Mouse (Mus musculus) forebrain, embryonic 11.5 days (tissue): ENCODE results near the gene Rtbdn. TPM values are rescaled to one million over a fixed set of nuclear protein-coding genes. Genes with fewer than 3 reads are reported as not detected.
A peak's percentile ranks its signal among the peaks of the same experiment; 100 is the strongest.

Experiments used
- ATAC-seq: fragments of 200-750 bp; cut with Nextera tagmentation; replicated peaks from 2 replicates; pipeline ENCODE4 v1.8.0; 2017; ENCODE audit warnings: moderate TSS enrichment; ENCODE audit not compliant: low FRiP score
- DNase-seq: peaks from one replicate; pipeline ENCODE4 v3.0.0-alpha.2; 2017; ENCODE audit warnings: low spot score
- H3K27ac ChIP-seq: fragments of 300-500 bp; sonication (generic); 2 replicates; pipeline ENCODE4 v1.5.1; 2014; ENCODE audit warnings: low read depth, low read length
- H3K27me3 ChIP-seq: fragments of 300-500 bp; sonication (generic); 2 replicates; pipeline ENCODE4 v1.6.1; 2014; ENCODE audit warnings: mild to moderate bottlenecking, low read length, mixed read lengths; ENCODE audit not compliant: control insufficient read depth, insufficient read depth
- H3K36me3 ChIP-seq: fragments of 300-500 bp; sonication (generic); 2 replicates; pipeline ENCODE4 v1.6.1; 2014; ENCODE audit warnings: mild to moderate bottlenecking, low read length, moderate library complexity, mixed read lengths; ENCODE audit not compliant: control insufficient read depth, insufficient read depth
- H3K4me1 ChIP-seq: fragments of 300-500 bp; sonication (generic); replicated peaks from 2 replicates; pipeline ENCODE4 v1.6.1; 2014; ENCODE audit warnings: low read length, mixed read lengths; ENCODE audit not compliant: control insufficient read depth, insufficient read depth
- H3K4me2 ChIP-seq: fragments of 300-500 bp; sonication (generic); 2 replicates; pipeline ENCODE4 v1.6.1; 2014; ENCODE audit warnings: low read depth, mild to moderate bottlenecking, low read length, moderate library complexity, mixed read lengths; ENCODE audit not compliant: severe bottlenecking
- H3K4me3 ChIP-seq: fragments of 300-500 bp; sonication (generic); 2 replicates; pipeline ENCODE4 v1.5.1; 2014; ENCODE audit warnings: low read depth, low read length
- H3K9ac ChIP-seq: fragments of 300-500 bp; sonication (generic); 2 replicates; pipeline ENCODE4 v1.6.1; 2014; ENCODE audit warnings: low read length
- H3K9me3 ChIP-seq: fragments of 300-500 bp; sonication (generic); 2 replicates; pipeline ENCODE4 v1.6.1; 2016; ENCODE audit warnings: low read length, mixed read lengths; ENCODE audit not compliant: control insufficient read depth
- WGBS: fragments of 180-500 bp; shearing (Covaris S2); extraction: QIAGEN DNeasy Blood & Tissue Kit; methylation state at CpG from one replicate; pipeline ENCODE4 v1.1.7; 2014; 5-methylcytosine and 5-hydroxymethylcytosine counted together
- polyA plus RNA-seq: library from polyadenylated mRNA; unstranded; fragments of >200 nt; fragmentation: Nextera tagmentation; extraction: Ambion mirVana; gene quantifications from 2 replicates; pipeline ENCODE4 v1.2.1, GENCODE M21; 2014

The Rtbdn gene
- polyA plus RNA-seq, 1 experiment from 2014 or later: 0.36 TPM

- H3K36me3 ChIP-seq: peaks cover 7% of the 10 kb centered on the region; the same call in 1 of the 2 replicates
- WGBS: 4% methylated on average over 25 of the region's 25 CpGs
- peak overlapping the region; percentile 40 for H3K4me3 ChIP-seq
- DNase-seq (no peak), ATAC-seq (no peak)
- peak overlapping the region; percentile 97 for H3K4me2 ChIP-seq
- H3K27me3 ChIP-seq: peaks cover 40% of the 10 kb centered on the region
- H3K4me1 ChIP-seq: peaks cover 32% of the 10 kb centered on the region
- H3K27ac ChIP-seq: no peak overlapping the region
- 0 out of 2 replicates have a peak overlapping the region, but pooled peaks have one; percentile 31 for H3K9ac ChIP-seq
- H3K9me3 ChIP-seq: no peaks in the 10 kb centered on the region
Measured at GRCm38 (mm10) chr8:84976763-84977434, 30.1 kb downstream of the Rtbdn start.

DNA sequence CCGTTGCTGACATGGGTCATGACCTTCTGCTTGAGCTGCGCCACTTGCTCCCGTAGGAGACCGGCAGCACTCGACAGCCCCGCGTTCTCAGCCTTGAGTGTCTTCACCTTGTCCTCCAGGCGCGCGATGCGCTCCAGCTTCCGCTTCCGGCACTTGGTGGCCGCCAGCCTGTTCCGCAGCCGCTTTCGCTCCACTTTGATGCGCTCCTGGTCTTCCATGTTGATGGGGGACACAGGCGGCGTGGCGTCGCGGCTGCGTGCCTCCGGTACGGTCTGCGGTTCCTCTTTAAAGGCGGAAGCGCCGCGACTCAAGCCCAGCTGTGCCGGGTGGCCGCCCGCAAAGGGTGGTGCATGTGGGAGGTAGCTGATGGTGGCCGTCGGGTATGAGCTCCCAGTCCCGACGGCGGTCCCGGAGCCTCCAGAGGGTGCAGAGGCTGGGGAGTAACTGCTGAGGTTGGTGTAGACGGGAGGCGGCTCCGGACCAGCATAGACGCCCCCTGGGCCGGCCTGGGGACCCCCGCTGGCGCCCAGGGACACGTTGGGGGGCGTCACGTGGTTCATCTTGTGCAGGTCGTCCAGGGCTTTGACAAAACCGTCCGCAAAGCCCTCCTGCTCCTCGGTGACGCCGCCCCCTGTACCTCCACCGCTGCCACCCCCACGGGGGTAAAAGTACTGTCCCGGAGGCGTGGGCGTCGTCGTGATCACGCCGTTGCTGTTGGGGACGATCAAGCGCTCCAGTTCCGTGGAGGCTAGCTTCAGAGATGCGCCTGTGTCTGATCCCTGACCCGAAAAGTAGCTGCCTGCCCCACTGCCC is 30.9 kb downstream of the Rtbdn start:
- ATAC-seq: no peak
- Histone ChIP-seq H3K9me3 (no peaks in the 10 kb centered on the region), H3K27ac (no peak overlapping the region), H3K36me3 (peaks cover 3% of the 10 kb centered on the region; the same call in 1 of the 2 replicates), H3K4me2 (peak overlapping the region; percentile 97), H3K9ac (peak overlapping the region; percentile 24; the same call in 1 of the 2 replicates), H3K27me3 (peaks cover 40% of the 10 kb centered on the region), H3K4me1 (peaks cover 32% of the 10 kb centered on the region), H3K4me3 (peak overlapping the region; percentile 40)
- DNase-seq: peak; percentile 77
- WGBS: 2% methylated on average over 69 of the region's 70 CpGs

GRCm38 (mm10) chr8:84978248-84978940 is 31.6 kb downstream of the Rtbdn start, which contains the start of gene Junb:
Junb (minus strand) TSS chr8:84978718.
- Histone ChIP-seq H3K27ac (no peak within 1 kb of the TSS), H3K9me3 (no peaks in the 10 kb centered on the region), H3K9ac (peak within 1 kb of the TSS; percentile 45), H3K4me2 (peak within 1 kb of the TSS; percentile 97), H3K27me3 (peaks cover 40% of the 10 kb centered on the region), H3K4me3 (peak within 1 kb of the TSS; percentile 40), H3K4me1 (peaks cover 32% of the 10 kb centered on the region), H3K36me3 (no peaks in the 10 kb centered on the region)
- under 1% methylated on average over 63 of the region's 63 CpGs for WGBS
- peak; percentile 89 for DNase-seq
- peak; percentile 31 for ATAC-seq

DNA sequence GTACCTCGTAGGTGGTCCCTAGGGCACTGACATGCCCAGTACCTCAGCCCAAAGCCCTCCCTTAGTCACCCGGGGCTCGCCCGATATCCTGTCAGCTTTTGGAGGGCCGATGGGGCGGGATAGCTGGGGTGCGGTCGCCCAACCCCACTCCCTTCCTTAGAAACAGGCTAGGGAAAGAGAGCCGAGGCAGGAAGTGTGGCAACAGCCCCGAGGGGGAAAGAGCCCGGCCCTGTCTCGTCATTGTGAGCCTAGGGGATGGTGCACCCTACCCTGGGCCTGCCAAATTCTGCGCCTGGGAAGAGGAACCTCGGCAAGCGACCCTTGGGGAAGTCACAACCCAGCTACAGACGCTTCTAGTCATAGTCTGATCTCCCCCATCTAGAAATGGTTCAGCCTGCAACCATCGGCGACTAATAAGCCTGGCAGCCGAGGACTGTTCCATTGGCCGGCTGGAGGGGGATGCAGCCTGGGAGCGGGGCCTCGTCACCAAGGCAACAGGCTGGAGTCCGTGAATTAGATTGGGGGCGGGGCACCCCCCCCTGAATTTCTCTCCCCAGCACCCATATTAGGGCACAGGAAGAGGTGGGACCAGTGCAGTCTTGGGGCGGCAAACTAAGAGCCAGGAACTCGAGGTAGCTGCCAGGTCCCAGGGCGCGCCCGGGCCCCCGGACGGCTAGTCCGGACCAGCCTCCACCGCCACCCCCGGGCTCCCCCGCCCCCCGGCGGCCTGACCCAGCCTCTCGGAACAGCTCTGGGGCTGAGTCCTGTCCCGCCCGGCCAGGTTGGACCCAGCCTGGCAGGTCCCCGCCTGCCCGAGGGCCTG is 33.0 kb downstream of the Rtbdn start:
- H3K9me3 ChIP-seq: no peaks in the 10 kb centered on the region
- ATAC-seq (no peak; the same call in 1 of the 2 replicates), DNase-seq (peak; percentile 89)
- peaks cover 36% of the 10 kb centered on the region for H3K4me1 ChIP-seq
- H3K36me3 ChIP-seq: no peaks in the 10 kb centered on the region
- H3K4me2 ChIP-seq: peak overlapping the region; percentile 97
- peaks cover 40% of the 10 kb centered on the region for H3K27me3 ChIP-seq
- H3K9ac ChIP-seq: peak overlapping the region; percentile 41; the same call in 1 of the 2 replicates
- H3K27ac ChIP-seq: no peak overlapping the region
- peak overlapping the region; percentile 25 for H3K4me3 ChIP-seq
- WGBS: 2% methylated on average over 42 of the region's 42 CpGs

DNA sequence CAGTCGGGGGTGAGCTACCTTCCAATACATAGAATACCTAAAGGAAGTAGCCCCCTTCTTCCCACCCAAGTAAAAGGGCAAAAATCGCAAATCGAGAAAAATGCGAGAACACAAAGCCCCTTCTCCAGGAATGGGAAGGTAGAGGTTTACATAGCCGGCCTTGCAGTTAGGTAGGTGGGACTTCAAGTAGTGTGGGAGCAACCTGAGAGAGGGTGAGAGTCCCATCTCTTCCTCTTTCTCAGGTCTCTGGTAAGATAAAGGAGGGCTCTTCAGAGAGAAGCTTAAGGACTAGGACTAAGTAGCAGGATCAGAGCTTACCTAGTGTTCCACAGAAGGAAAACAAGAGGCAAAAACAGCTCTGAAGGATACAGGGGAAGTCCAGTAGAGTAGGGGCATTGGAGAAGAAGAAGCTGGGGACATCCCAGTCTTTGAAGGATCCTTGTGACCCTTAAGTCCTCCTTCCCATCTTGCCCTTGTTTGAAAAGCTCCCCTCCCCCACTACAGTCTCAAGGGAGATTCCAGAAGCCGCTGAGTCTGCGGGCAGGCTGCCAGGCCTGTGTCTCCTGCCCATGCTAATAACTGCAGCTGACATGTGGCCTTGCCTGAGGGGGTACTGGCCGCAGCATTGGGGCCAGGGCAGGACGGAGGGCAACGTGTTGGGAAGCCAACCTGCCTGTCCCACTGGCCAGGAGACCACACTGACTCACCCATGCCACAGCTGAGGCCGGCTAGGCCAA is 34.0 kb downstream of the Rtbdn start:
- H3K27ac ChIP-seq: no peak overlapping the region
- no peak overlapping the region for H3K9ac ChIP-seq
- no peaks in the 10 kb centered on the region for H3K36me3 ChIP-seq
- H3K4me1 ChIP-seq: peaks cover 44% of the 10 kb centered on the region
- H3K4me2 ChIP-seq: no peak overlapping the region
- DNase-seq: no peak
- H3K4me3 ChIP-seq: no peak overlapping the region; the same call in 1 of the 2 replicates
- H3K9me3 ChIP-seq: no peaks in the 10 kb centered on the region
- peaks cover 40% of the 10 kb centered on the region for H3K27me3 ChIP-seq
- ATAC-seq: no peak
- WGBS: 39% methylated on average over 11 of the region's 11 CpGs

DNA sequence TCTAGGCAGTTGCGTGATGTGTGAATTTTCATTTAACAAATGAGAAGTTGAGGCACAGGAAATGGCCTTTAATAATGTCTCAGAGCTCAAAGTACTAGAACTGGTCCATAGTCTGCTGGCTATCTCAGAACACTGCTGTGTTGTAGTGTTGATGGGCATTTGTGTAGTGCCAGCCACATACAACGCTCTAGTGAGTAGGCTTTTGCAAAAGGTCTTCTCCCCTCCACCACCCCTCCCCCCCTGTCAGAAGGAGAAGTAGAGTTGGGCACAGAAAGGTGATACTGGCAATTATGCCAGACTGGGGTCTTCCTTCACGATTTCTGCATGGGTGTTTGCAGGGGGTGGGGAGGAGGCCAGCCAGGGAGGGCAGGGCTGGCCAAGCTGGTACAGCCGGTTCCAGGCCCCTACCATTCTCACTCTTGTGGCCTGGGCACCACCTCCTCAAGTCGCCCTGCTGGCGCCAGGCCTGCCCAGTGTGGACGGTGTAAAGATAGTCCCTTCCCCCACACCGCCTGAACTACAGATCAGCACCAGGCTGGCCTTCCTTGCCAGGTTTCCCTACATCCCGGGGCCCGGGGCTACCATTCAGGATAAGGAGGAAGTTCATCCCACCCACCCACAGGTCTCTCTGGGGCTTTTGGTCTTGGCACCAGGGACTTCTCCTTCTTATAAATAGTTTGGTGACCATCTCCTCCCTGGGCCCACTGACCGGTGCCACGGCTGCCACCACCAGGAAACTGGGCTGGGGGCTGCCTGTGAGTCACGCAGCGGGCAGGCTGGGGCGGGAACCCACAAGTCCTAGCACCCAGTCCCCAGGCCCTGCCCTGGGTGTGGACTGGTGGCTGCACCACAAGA is 35.1 kb downstream of the Rtbdn start:
- H3K27ac ChIP-seq: no peak overlapping the region
- H3K4me1 ChIP-seq: peaks cover 45% of the 10 kb centered on the region
- no peak overlapping the region for H3K4me3 ChIP-seq
- DNase-seq: no peak
- H3K36me3 ChIP-seq: no peaks in the 10 kb centered on the region
- H3K9ac ChIP-seq: no peak overlapping the region
- H3K4me2 ChIP-seq: no peak overlapping the region
- WGBS: 85% methylated on average over 15 of the region's 15 CpGs
- no peaks in the 10 kb centered on the region for H3K9me3 ChIP-seq
- no peak for ATAC-seq
- H3K27me3 ChIP-seq: peaks cover 45% of the 10 kb centered on the region

DNA sequence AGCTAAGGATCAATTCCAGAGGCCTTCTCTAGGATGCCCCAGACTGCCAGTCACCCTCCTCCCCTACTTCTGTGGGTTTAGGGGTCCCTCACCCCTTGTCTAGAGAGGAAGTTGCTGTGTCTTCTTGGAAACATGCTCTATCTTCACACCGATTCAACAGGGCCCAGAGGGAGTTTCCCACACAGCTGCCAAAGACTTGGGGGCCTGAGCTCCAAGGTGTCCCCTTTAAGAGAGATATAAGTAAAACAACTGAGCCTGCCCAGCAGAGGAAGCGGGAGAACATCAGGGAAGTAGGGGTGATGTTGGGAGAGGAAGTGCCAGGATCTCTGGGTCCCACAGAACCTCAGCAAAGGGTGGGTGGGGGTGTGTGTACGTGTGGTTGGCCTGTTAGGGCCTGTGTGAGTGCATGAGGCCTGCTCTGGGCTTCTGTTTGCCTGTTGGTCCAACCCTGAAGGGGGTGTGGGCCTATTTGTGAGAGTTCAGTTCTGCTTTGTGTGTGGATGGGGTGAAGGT is 35.8 kb downstream of the Rtbdn start:
- Histone ChIP-seq H3K9me3 (no peaks in the 10 kb centered on the region), H3K9ac (no peak overlapping the region), H3K4me2 (no peak overlapping the region), H3K4me1 (peaks cover 40% of the 10 kb centered on the region), H3K4me3 (no peak overlapping the region), H3K36me3 (no peaks in the 10 kb centered on the region), H3K27ac (no peak overlapping the region), H3K27me3 (peaks cover 38% of the 10 kb centered on the region)
- ATAC-seq (no peak), DNase-seq (no peak)
- WGBS: 71% methylated on average over 3 of the region's 3 CpGs
